Mouse (Mus musculus) CH12.LX (cell line): ENCODE measurements around the gene Hcn4.

ENCODE experiments used
- JUND ChIP-seq: conservative IDR thresholded peaks from 2 replicates; pipeline ENCODE4 v1.6.1; 2011; ENCODE audit warnings: low read depth, low read length, improper control_type of control experiment
- KAT2A ChIP-seq: IDR thresholded peaks from 2 replicates; pipeline ENCODE4 v1.6.1; 2012; ENCODE audit warnings: low read length, improper control_type of control experiment, inconsistent platforms; ENCODE audit not compliant: insufficient replicate concordance
- MAZ ChIP-seq: IDR thresholded peaks from 2 replicates; pipeline ENCODE4 v1.6.1; 2012; ENCODE audit warnings: low read depth, mild to moderate bottlenecking, inconsistent platforms, low read length, improper control_type of control experiment, moderate library complexity
- MEF2A ChIP-seq: IDR thresholded peaks from 2 replicates; pipeline ENCODE4 v1.6.1; 2014; ENCODE audit warnings: low read depth, mild to moderate bottlenecking, inconsistent platforms, low read length, improper control_type of control experiment, borderline replicate concordance
- MXI1 ChIP-seq: IDR thresholded peaks from 2 replicates; pipeline ENCODE4 v1.6.1; 2011; ENCODE audit warnings: mild to moderate bottlenecking, low read depth, low read length, improper control_type of control experiment
- RAD21 ChIP-seq: IDR thresholded peaks from 2 replicates; pipeline ENCODE4 v1.6.1; 2011; ENCODE audit warnings: low read depth, mild to moderate bottlenecking, low read length, improper control_type of control experiment, moderate library complexity

GRCm38 (mm10) chr9:58811171-58811570 is 12.0 kb upstream of the Hcn4 start:
- TF ChIP-seq JUND (no peak), MEF2A (no peak), KAT2A (no peak), MAZ (no peak), RAD21 (no peak), MXI1 (no peak)
